In genomic region chr13:21275021-21275814, GRCm38 (mm10) we compare ENCODE assay signal across 9 mouse cellular contexts. TPM values are rescaled to one million over a fixed set of nuclear protein-coding genes. Genes with fewer than 3 reads are reported as not detected.
DNase-seq lines count a peak whose midpoint lies in the region; ATAC-seq and TF ChIP-seq lines count a peak whose summit lies in the region.
"Had no signal": no experiment of that assay in that cellular context is flagged by ENCODE, and none has a peak within 500 bp of the region (broad histone marks: within the 10 kb centered on the region; RNA-seq: fewer than 3 reads in every experiment).

No protein-coding gene starts in this region.

- H3K36me3 ChIP-seq in embryonic facial prominence, embryonic 11.5 days (replicated peaks; ENCODE audit: control insufficient read depth, insufficient read depth, low read depth, low read length) = no peaks in the 10 kb centered on the region
- H3K36me3 ChIP-seq in hindbrain, embryonic 12.5 days = no peaks in the 10 kb centered on the region
- H3K36me3 ChIP-seq in liver, embryonic 11.5 days (ENCODE audit: control insufficient read depth, insufficient read depth, low read length) = no peaks in the 10 kb centered on the region

- no peaks in the 10 kb centered on the region for H3K9me3 ChIP-seq in embryonic facial prominence, embryonic 11.5 days (replicated peaks; ENCODE audit: control insufficient read depth, low read length)
- H3K9me3 ChIP-seq in hindbrain, embryonic 12.5 days (replicated peaks) = no peaks in the 10 kb centered on the region
- H3K9me3 ChIP-seq in liver, embryonic 11.5 days (ENCODE audit: control insufficient read depth, low read length) = no peaks in the 10 kb centered on the region

- H3K27ac ChIP-seq in embryonic facial prominence, embryonic 11.5 days (replicated peaks; ENCODE audit: low read depth, low read length) = no peak overlapping the region; the same call in 1 of the 2 replicates
- H3K27ac ChIP-seq in hindbrain, embryonic 12.5 days = no peak overlapping the region
- 0 out of 2 replicates have a peak overlapping the region, but pooled peaks have one; percentile 25 for H3K27ac ChIP-seq in liver, embryonic 11.5 days (ENCODE audit: low read depth, low read length)
- H3K27ac ChIP-seq in olfactory bulb, adult 2 months (ENCODE audit: insufficient read depth, low read depth, low read length) = no peak overlapping the region

- no peak for TF ChIP-seq POLR2A in olfactory bulb, adult 2 months (IDR thresholded peaks at IDR 0.05; ENCODE audit: insufficient read depth, low read depth, low read length)

- peak; percentile 24 for DNase-seq in heart, adult 8-10 months (ENCODE audit: low spot score)
- no peak for DNase-seq in heart, adult 11 months
- peak; percentile 64 for DNase-seq in Muller cell, postnatal 12 days (ENCODE audit: inconsistent ontology term)
- DNase-seq in embryonic facial prominence, embryonic 11.5 days (ENCODE audit: low spot score) = peak; percentile 77
- DNase-seq in liver, embryonic 11.5 days (ENCODE audit: low spot score) = no peak
- no peak for DNase-seq in thymus, postnatal 10 days (ENCODE audit: low spot score in 2 of 2)

- no peak for TF ChIP-seq CTCF in olfactory bulb, adult 2 months (IDR thresholded peaks at IDR 0.05; ENCODE audit: insufficient read depth, low read depth, low read length)

- peak overlapping the region; percentile 22 for H3K9ac ChIP-seq in embryonic facial prominence, embryonic 11.5 days (replicated peaks; ENCODE audit: low read length)
- peak overlapping the region; percentile 60 for H3K9ac ChIP-seq in hindbrain, embryonic 12.5 days
- peak overlapping the region; percentile 78 for H3K9ac ChIP-seq in liver, embryonic 11.5 days (ENCODE audit: low read depth, low read length)

- peak overlapping the region; percentile 51 for H3K4me3 ChIP-seq in embryonic facial prominence, embryonic 11.5 days (ENCODE audit: low read depth, low read length)
- H3K4me3 ChIP-seq in hindbrain, embryonic 12.5 days = peak overlapping the region; percentile 52
- peak overlapping the region; percentile 62 for H3K4me3 ChIP-seq in liver, embryonic 11.5 days (ENCODE audit: low read depth, low read length)
- peak overlapping the region; percentile 67 for H3K4me3 ChIP-seq in olfactory bulb, adult 2 months (ENCODE audit: insufficient read depth, low read depth, low read length)

- no peaks in the 10 kb centered on the region for H3K27me3 ChIP-seq in embryonic facial prominence, embryonic 11.5 days (ENCODE audit: control insufficient read depth, insufficient read depth, low read length)
- peaks cover 8% of the 10 kb centered on the region for H3K27me3 ChIP-seq in hindbrain, embryonic 12.5 days
- H3K27me3 ChIP-seq in liver, embryonic 11.5 days (replicated peaks; ENCODE audit: control insufficient read depth, insufficient read depth, low read length) = peaks cover 3% of the 10 kb centered on the region; the same call in 1 of the 2 replicates

- no peaks in the 10 kb centered on the region for H3K4me1 ChIP-seq in embryonic facial prominence, embryonic 11.5 days (ENCODE audit: control insufficient read depth, insufficient read depth, low read length)
- H3K4me1 ChIP-seq in hindbrain, embryonic 12.5 days = peaks cover 8% of the 10 kb centered on the region
- H3K4me1 ChIP-seq in liver, embryonic 11.5 days (replicated peaks; ENCODE audit: control insufficient read depth, insufficient read depth, low read length) = peaks cover 9% of the 10 kb centered on the region
- H3K4me1 ChIP-seq in olfactory bulb, adult 2 months (ENCODE audit: control insufficient read depth, insufficient read depth, low read length) = peaks cover 4% of the 10 kb centered on the region; the same call in 1 of the 2 replicates

- under 1% methylated on average over 29 of the region's 29 CpGs for WGBS in embryonic facial prominence, embryonic 11.5 days
- under 1% methylated on average over 29 of the region's 29 CpGs for WGBS in hindbrain, embryonic 12.5 days
- WGBS in liver, embryonic 11.5 days = under 1% methylated on average over 29 of the region's 29 CpGs
- under 1% methylated on average over 29 of the region's 29 CpGs for WGBS in olfactory bulb, adult 2 months

- ATAC-seq in embryonic facial prominence, embryonic 11.5 days (replicated peaks; ENCODE audit: insufficient number of reproducible peaks, low FRiP score, low TSS enrichment, low read depth) = peak; percentile 60
- peak; percentile 77 for ATAC-seq in hindbrain, embryonic 12.5 days (ENCODE audit: low FRiP score)
- peak; percentile 61 for ATAC-seq in liver, embryonic 11.5 days (replicated peaks; ENCODE audit: low FRiP score)

- peak overlapping the region; percentile 49 for H3K4me2 ChIP-seq in embryonic facial prominence, embryonic 11.5 days (ENCODE audit: low read depth, low read length)
- peak overlapping the region; percentile 69 for H3K4me2 ChIP-seq in hindbrain, embryonic 12.5 days (replicated peaks)
- peak overlapping the region; percentile 88 for H3K4me2 ChIP-seq in liver, embryonic 11.5 days

RNA-seq across cellular contexts. Expression of gene Gpx5, which starts 17.3 kb away (rescaled TPM):
- total RNA-seq in heart, adult 8-10 months (2022) = not detected
- polyA plus RNA-seq in embryonic facial prominence, embryonic 11.5 days (2014; fragmentation: Nextera tagmentation; extraction: Ambion mirVana) = not detected in 2 replicates
- not detected in 2 replicates for polyA plus RNA-seq in hindbrain, embryonic 12.5 days (2016; fragmentation: Nextera tagmentation; extraction: Ambion mirVana)
- polyA plus RNA-seq in liver, embryonic 11.5 days (2014; fragmentation: Nextera tagmentation; extraction: Ambion mirVana) = not detected in 2 replicates
- polyA plus RNA-seq in olfactory bulb, adult 2 months (2012; ENCODE audit: insufficient read depth, insufficient read length, low replicate concordance, missing spikeins) = not detected in 2 replicates
- total RNA-seq: neutrophil, adult 5-6 weeks had no signal

RNA-seq across cellular contexts. Expression of gene Gpx6, which starts 36.7 kb away (rescaled TPM):
- not detected for total RNA-seq in heart, adult 8-10 months (2022)
- polyA plus RNA-seq in embryonic facial prominence, embryonic 11.5 days (2014; fragmentation: Nextera tagmentation; extraction: Ambion mirVana) = 0.41 and 0.67 TPM in 2 replicates
- 0.85 TPM in 1 of 2 replicates, not detected in the other for polyA plus RNA-seq in hindbrain, embryonic 12.5 days (2016; fragmentation: Nextera tagmentation; extraction: Ambion mirVana)
- polyA plus RNA-seq in liver, embryonic 11.5 days (2014; fragmentation: Nextera tagmentation; extraction: Ambion mirVana) = not detected in 2 replicates
- not detected in 2 replicates for polyA plus RNA-seq in olfactory bulb, adult 2 months (2012; ENCODE audit: insufficient read depth, insufficient read length, low replicate concordance, missing spikeins)
- total RNA-seq: neutrophil, adult 5-6 weeks had no signal

Comparison
In these comparisons a context has a peak if more than half of its experiments do, and no peak if none do; other contexts are left out.
1. DNase-seq: peak in heart, adult 8-10 months (single experiment), Muller cell, postnatal 12 days (single experiment) and embryonic facial prominence, embryonic 11.5 days (single experiment); none in heart, adult 11 months (single experiment), liver, embryonic 11.5 days (single experiment) and thymus, postnatal 10 days (0 of 2).
2. H3K9ac ChIP-seq: peak in every context shown above with its lines; median percentile 78 in liver, embryonic 11.5 days; 60 in hindbrain, embryonic 12.5 days; 22 in embryonic facial prominence, embryonic 11.5 days.
3. Peak in every context shown above with its lines, with median percentiles within 50 percentile points of each other: ATAC-seq, H3K4me2 ChIP-seq and H3K4me3 ChIP-seq.